25 mouse cellular contexts compared by ENCODE assay signal in genomic region chr10:24727478-24727877, GRCm38 (mm10). TPM values are rescaled to one million over a fixed set of nuclear protein-coding genes. Genes with fewer than 3 reads are reported as not detected.
A peak's percentile ranks its signal among the peaks of the same experiment; 100 is the strongest.
DNase-seq lines count a peak whose midpoint lies in the region; ATAC-seq and TF ChIP-seq lines count a peak whose summit lies in the region.
"Had no signal": no experiment of that assay in that cellular context is flagged by ENCODE, and none has a peak within 500 bp of the region (broad histone marks: within the 10 kb centered on the region; RNA-seq: fewer than 3 reads in every experiment).

No protein-coding gene starts in this region.

- no peak for TF ChIP-seq CTCF in CH12.LX (conservative IDR thresholded peaks at IDR 0.05 in 1 of 2, IDR thresholded peaks at IDR 0.05 in 1 of 2; ENCODE audit: low read depth in 2 of 2, low read length in 2 of 2)

- H3K36me3 ChIP-seq in CH12.LX (replicated peaks in 1 of 2; ENCODE audit: control insufficient read depth in 1 of 2, insufficient read depth in 1 of 2, low read length in 1 of 2), result no peaks in the 10 kb centered on the region
- H3K36me3 ChIP-seq: embryonic facial prominence, embryonic 10.5 days; embryonic facial prominence, embryonic 12.5 days; forebrain, embryonic 15.5 days; G1E had no signal

- DNase-seq in 416B (ENCODE audit: low read depth) (peak; percentile 73), CH12.LX (ENCODE audit: extremely low read depth) (no peak)
- DNase-seq in kidney, postnatal 25 days, result no peak
- DNase-seq in spleen, postnatal 4 days (ENCODE audit: low spot score in 2 of 2), result no peak
- DNase-seq in left cerebral cortex, postnatal 36 days (ENCODE audit: low spot score in 2 of 2), result no peak
- DNase-seq: adrenal gland, adult 8-10 months; adrenal gland, postnatal 14 days; adrenal gland, postnatal 36 days; B cell, adult 2 months; cerebellum, adult 11 months; cerebellum, adult 18-20 months; cerebellum, adult 8-10 months; cerebellum, adult 9-11 months; cerebellum, postnatal 14 days; cerebellum, postnatal 36 days; forebrain, postnatal 0 days had no signal

- no peak for TF ChIP-seq RAD21 in CH12.LX (IDR thresholded peaks at IDR 0.05; ENCODE audit: low read depth, low read length)

- no peaks in the 10 kb centered on the region for H3K9me3 ChIP-seq in CH12.LX (replicated peaks; ENCODE audit: low read length)
- H3K9me3 ChIP-seq: embryonic facial prominence, embryonic 10.5 days; embryonic facial prominence, embryonic 12.5 days; forebrain, embryonic 13.5 days; forebrain, embryonic 15.5 days had no signal

- dilution Hi-C loops in CH12.LX (cut with MboI; ENCODE audit: extremely low pct_ligation_motif_present, extremely low pct_unique_long_range_greater_than_20kb, low sequenced_read_pairs), result no loop called here

- H3K27ac ChIP-seq in CH12.LX (ENCODE audit: insufficient read depth, low read depth), result no peak overlapping the region
- H3K27ac ChIP-seq: embryonic facial prominence, embryonic 10.5 days; embryonic facial prominence, embryonic 12.5 days; forebrain, embryonic 13.5 days; forebrain, embryonic 15.5 days had no signal

- no peak overlapping the region for H3K4me2 ChIP-seq in CH12.LX (ENCODE audit: insufficient read depth, low read depth, poor library complexity, severe bottlenecking)
- H3K4me2 ChIP-seq: embryonic facial prominence, embryonic 12.5 days; forebrain, embryonic 13.5 days; forebrain, embryonic 15.5 days had no signal

- intact Hi-C loops in left cerebral cortex, postnatal 36 days (cut with DNase I), result no loop called here

- no peak for TF ChIP-seq POLR2A in CH12.LX (IDR thresholded peaks at IDR 0.05; ENCODE audit: low read depth, low read length)

- no peaks in the 10 kb centered on the region for H3K27me3 ChIP-seq in CH12.LX (replicated peaks)
- H3K27me3 ChIP-seq: embryonic facial prominence, embryonic 12.5 days; forebrain, embryonic 13.5 days; forebrain, embryonic 15.5 days; Patski had no signal

- H3K4me3 ChIP-seq in CH12.LX (replicated peaks in 1 of 3; ENCODE audit: low read depth in 2 of 3, low read length in 2 of 3, poor library complexity in 1 of 3), result no peak overlapping the region
- H3K4me3 ChIP-seq: embryonic facial prominence, embryonic 10.5 days; embryonic facial prominence, embryonic 12.5 days; forebrain, embryonic 13.5 days; forebrain, embryonic 15.5 days had no signal

- H3K9ac ChIP-seq in CH12.LX (ENCODE audit: insufficient read depth, low read depth), result no peak overlapping the region
- H3K9ac ChIP-seq: embryonic facial prominence, embryonic 12.5 days; forebrain, embryonic 13.5 days; forebrain, embryonic 15.5 days; forebrain, postnatal 0 days had no signal

- peak; percentile 96 for ATAC-seq in granulocyte monocyte progenitor cell, adult 5-6 weeks (replicated peaks; ENCODE audit: poor library complexity, severe bottlenecking)
- ATAC-seq in megakaryocyte progenitor cell, adult 5-6 weeks (replicated peaks; ENCODE audit: poor library complexity), result peak; percentile 65
- ATAC-seq: activated CD4-positive, CD25-positive, alpha-beta regulatory T cell, adult 4 months; forebrain, embryonic 13.5 days; forebrain, embryonic 15.5 days; forebrain, postnatal 0 days; Patski had no signal

- in situ Hi-C loops in CH12.LX (cut with MboI; ENCODE audit: low pct_ligation_motif_present, low pct_unique_long_range_greater_than_20kb, low sequenced_read_pairs), result no loop called here

- H3K4me1 ChIP-seq in CH12.LX (ENCODE audit: control insufficient read depth in 1 of 2, insufficient read depth in 2 of 2), result peaks cover 0 to 6% of the 10 kb centered on the region in 2 experiments; a peak in 1 of 4 replicates
- H3K4me1 ChIP-seq: embryonic facial prominence, embryonic 10.5 days; embryonic facial prominence, embryonic 12.5 days; forebrain, embryonic 15.5 days had no signal

- no peaks in the 10 kb centered on the region for H3K79me2 ChIP-seq in CH12.LX (replicated peaks; ENCODE audit: control insufficient read depth, extremely low read depth, insufficient read depth, poor library complexity, severe bottlenecking)

- no peak for TF ChIP-seq EP300 in CH12.LX (IDR thresholded peaks at IDR 0.05; ENCODE audit: low read length)

TF ChIP-seq in CH12.LX, 34 proteins besides CTCF, POLR2A, EP300 and RAD21:
- TF ChIP-seq TCF12 (IDR thresholded peaks at IDR 0.05; ENCODE audit: low read depth, low read length), result no peak
- TF ChIP-seq UBTF (IDR thresholded peaks at IDR 0.05; ENCODE audit: low read depth, low read length), result no peak
- TF ChIP-seq BHLHE40 (IDR thresholded peaks at IDR 0.05; ENCODE audit: low read depth, low read length), result peak; percentile 25; the same call in 1 of the 2 replicates
- no peak for TF ChIP-seq TBP (conservative IDR thresholded peaks at IDR 0.05; ENCODE audit: low read depth, low read length)
- TF ChIP-seq USF1 (IDR thresholded peaks at IDR 0.05; ENCODE audit: low read depth, low read length), result no peak
- no peak for TF ChIP-seq HCFC1 (IDR thresholded peaks at IDR 0.05; ENCODE audit: low read depth, low read length)

RNA-seq across cellular contexts. Expression of gene Enpp1, which starts 15.5 kb away (rescaled TPM):
- 2.8 and 3.1 TPM in 2 replicates for total RNA-seq in CH12.LX (2012; rRNA removed)
- 0.34 and 0.58 TPM in 2 replicates for total RNA-seq in CH12.LX (2014; rRNA removed)
- 0.79 and 0.87 TPM in 2 replicates for polyA plus RNA-seq in CH12.LX (2012; ENCODE audit: insufficient read length, low read depth)
- 1.6 and 2.5 TPM in 2 replicates for total RNA-seq in granulocyte monocyte progenitor cell, adult 5-6 weeks (2014; fragmentation: Nextera tagmentation)
- total RNA-seq in granulocyte monocyte progenitor cell, adult 5-6 weeks (2017), result 1.9 and 3.7 TPM in 2 replicates
- 3.7 and 5.9 TPM in 2 replicates for total RNA-seq in megakaryocyte progenitor cell, adult 5-6 weeks (2015)
- 1.6 and 3.5 TPM in 2 replicates for total RNA-seq in megakaryocyte progenitor cell, adult 5-6 weeks (2017)
- total RNA-seq in left cerebral cortex, postnatal 36 days (2021), result 1 to 10 TPM; 3.6 to 4.1 TPM
- polyA plus RNA-seq: G1E had no signal
